Mouse (Mus musculus): ENCODE measurements at regions not wholly inside any gene's neighbourhood (a gene's known extent, or its start where the extent isn't known, plus 50 kb on each side); places are given as distances from the start of the nearest gene placed in this dataset.

DNA sequence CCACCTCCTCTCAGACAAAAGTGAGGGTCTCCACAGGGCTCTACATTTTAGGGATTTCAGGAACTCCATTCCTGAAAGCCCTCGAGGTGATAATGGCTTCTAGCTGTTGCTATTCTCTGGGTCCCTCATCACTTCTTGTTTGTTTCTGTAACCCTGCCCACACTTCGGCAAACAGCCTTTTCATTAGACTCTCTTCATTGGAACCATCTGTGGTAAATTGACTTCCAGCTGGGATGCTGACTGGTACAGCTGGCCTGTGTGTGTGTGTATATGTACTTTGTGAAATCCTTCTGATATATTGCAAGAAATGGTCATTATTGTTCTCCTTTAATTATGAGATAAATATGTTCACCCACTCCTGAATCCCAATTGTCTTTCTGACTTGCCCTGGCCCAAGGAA lies 50.3 kb downstream of the Gm10192 start:
- intact Hi-C loops (cut with DNase I), result no loop called here
- no peak for DNase-seq (ENCODE audit: low spot score in 2 of 2)

DNA sequence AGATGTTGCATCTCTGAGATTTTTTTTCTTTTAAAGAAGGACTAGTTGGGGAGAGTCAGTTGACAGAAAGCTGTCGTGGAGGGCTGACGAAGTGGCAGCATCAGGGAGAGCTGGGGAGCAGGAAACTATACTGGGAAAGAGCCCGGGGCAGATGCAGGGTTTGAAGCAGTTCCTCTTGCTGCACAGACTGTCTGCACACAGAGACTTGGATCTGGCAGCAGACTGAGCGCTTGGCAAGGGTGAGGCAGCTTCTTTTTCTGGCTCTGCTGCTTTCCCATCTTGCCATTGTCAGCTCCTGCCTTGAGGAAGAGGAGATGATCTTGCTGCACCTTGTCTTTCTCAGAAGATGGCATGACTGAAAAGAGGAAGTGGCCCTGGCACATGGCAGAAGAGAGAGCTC lies 55.2 kb downstream of the Gm10192 start:
- intact Hi-C loops (cut with DNase I), result no loop called here
- DNase-seq (ENCODE audit: low spot score in 2 of 2), result peak; percentile 33 to 45

DNA sequence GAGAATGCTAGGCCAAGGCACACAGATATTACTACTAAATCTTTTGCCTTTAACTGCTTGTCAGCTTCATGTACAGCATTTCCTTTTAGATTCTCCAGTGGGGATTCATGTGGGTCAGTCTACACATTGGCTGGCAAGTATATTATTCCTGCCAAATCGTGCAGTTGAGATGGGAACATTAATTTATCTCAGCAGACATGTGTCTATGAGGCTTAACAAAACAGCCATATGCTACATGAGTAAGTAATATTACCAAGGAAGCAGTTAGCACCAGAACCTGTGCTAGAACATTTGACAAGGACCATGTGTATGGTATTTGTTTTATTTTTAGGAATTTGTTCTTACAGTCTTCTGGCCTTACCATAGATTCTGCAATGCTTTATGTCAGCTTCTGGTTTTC lies 59.1 kb downstream of the Gm10192 start:
- intact Hi-C loops (cut with DNase I), result no loop called here
- no peak for DNase-seq (ENCODE audit: low spot score in 2 of 2)

DNA sequence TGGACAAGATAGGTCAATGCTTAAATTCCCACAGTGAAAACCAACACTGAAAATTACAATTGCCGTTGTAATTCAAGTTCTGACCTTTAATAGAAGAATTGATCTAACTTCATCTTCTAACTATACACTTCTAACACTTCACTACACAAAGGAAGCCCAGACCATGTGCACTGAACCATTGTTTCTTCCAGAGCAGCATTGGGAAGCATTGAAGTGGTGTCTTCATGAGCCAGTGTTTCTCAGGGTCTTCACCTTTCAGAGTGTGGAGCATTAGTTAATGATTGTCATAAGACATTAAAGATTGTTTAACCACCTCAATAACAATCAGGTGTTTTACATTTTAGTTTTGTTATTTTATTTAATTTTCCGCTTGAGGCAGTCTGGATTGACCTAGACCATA lies 61.0 kb downstream of the Gm10192 start:
- intact Hi-C loops (cut with DNase I), result no loop called here
- no peak for DNase-seq (ENCODE audit: low spot score in 2 of 2)

DNA sequence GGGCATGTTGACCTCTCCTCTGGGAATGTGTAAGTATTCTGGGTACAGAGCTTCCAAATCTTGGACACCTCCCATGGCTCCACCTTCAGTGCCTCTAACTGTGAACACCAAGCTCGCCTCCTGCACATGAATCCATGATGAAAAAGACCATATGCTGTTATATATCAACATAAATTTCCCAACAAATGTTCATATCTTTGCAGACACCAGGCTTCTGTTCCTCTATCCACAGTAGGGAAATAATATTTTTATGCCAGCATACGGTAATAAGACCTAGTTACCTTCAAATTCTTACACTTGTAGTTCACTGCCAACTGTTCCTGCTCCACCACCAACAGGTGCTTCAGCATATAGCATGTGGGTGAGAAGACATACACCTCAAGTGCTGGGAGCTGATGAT lies 63.5 kb downstream of the Gm10192 start:
- intact Hi-C loops (cut with DNase I), result no loop called here
- no peak for DNase-seq (ENCODE audit: low spot score in 2 of 2)

DNA sequence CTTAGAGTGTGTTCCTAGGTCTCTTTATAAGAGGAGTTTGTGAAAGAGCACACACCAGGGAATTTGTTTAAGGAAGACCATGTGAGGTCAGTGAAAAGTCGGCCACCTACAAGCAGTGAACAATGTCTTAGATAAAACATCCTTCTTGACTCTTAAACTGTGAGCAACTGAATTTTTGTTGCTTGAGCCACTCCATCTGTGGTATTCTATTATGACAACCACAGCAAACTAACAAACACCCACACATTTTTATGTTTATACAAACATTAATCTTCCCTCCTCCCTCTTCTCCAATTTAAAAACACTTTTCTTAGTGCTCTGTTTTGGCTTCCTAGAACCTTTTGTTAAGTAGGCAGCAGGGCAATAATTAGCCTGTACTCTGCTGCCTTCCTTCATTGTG lies 66.0 kb downstream of the Gm10192 start:
- DNase-seq (ENCODE audit: low spot score in 2 of 2), result no peak
- intact Hi-C loops (cut with DNase I), result no loop called here

DNA sequence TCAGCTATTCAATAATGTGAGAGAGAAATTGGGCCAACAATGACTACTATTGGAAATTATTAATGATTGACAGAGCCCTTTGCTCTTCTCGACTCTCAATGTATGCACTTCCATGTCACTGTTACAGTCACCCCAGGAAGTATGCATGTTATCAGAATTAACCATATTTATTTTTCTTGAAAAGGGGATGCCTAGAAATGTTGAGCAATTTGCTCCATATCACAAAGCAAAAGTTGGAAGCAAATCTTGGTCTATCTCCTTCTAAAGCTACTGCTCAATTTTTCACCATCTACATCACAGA lies 80.3 kb downstream of the Gm10192 start:
- no peak for DNase-seq (ENCODE audit: low spot score in 2 of 2)
- intact Hi-C loops (cut with DNase I), result no loop called here

DNA sequence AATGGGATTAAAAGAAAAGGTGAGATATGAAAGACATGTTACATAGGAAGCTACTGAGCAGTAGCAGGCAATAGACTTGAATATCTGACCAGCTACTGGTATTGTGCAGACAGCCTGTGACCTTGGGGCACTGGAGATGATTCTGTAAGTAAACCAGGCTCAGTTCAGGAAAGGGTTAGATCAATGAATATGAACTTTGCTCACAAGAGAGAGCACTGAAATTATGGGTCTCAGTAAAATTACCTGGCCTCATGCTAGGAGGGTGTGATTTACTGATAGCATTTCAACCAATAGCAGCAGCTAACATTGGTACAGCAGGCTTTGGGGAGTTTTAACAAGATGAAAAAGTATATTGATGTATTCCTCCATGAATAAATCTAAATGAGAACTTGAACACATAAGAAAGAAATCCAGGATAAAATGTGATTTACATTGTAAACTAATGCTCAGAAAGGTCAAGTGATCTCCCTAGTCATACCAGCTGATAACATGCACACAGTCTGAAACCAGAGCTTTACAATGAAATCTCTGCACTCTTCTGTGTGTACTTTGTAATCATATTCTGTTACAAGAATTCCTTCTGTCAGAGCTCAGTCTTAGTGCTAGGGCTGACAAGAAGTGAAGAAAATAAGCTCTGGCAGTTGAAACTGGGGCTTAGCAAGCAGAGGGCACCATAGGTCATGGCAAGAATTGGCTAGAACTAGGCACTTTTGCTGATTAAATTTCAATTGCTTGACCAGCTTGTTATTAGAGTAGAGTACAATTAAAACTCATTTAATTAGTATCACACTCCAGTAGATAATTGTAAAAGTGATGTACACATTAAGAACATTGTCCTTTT lies 80.8 kb downstream of the Gm10192 start:
- no peak for DNase-seq (ENCODE audit: low spot score in 2 of 2)
- intact Hi-C loops (cut with DNase I), result no loop called here

DNA sequence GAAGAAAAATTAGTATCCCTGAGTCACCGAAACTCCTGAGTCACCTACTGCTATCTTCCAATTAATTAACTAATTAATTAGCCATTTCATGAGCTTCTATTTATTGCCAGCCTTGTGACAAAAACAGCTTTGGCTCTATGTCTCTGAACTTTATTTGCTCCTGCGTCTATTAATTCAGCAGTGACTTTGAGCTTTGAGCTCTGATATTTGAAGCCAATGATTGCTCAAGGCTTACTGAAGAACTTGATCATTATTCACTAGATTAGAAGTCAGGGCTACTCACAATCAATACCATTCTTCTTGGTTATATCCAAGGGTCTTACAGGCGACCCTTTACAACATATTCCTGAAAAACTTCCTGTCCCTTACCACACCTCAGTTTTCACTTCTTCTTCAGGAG lies 83.2 kb downstream of the Gm10192 start:
- DNase-seq (ENCODE audit: low spot score in 2 of 2), result no peak
- intact Hi-C loops (cut with DNase I), result no loop called here

DNA sequence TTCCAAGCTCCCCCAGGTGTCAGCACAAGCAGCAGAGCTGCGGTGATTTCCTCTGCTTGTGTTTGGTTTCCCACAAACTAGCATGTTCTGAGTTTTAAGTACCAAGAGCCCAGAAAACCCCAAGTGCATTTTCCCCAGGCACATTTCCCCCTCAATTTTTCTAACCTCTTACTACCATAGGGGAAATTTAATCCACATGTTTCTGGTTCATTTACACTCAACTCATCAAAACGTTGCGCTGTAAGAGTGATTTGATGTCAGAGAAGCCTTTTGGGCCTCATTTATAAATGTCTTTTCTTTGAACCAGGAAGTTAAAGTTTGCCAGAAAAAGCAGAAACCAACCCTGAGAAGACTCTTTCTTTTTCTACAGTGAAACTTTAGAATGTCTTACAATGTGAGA lies 89.4 kb downstream of the Gm10192 start:
- no peak for DNase-seq (ENCODE audit: low spot score in 2 of 2)
- intact Hi-C loops (cut with DNase I), result no loop called here

DNA sequence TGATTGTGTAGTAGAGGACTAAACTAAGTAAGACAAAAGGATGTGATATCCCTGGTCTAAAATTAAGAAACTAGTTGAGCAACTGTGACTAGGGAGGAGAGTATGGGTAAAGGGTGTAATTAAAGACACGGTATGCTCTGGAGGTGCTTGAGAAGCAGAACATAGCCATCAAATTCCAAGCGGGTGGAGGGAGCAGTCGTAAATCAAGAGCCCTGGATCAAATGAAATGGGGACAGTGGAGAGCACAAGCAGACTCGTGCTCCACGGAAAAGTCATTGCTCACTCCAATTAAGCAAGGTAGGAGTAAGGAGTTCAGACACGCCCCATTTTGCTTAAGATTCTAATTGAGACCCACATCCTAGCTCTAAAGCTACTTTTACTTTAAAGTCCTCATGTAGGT lies 132.2 kb downstream of the Gm10192 start:
- DNase-seq (ENCODE audit: low spot score in 2 of 2), result no peak
- intact Hi-C loops (cut with DNase I), result no loop called here

DNA sequence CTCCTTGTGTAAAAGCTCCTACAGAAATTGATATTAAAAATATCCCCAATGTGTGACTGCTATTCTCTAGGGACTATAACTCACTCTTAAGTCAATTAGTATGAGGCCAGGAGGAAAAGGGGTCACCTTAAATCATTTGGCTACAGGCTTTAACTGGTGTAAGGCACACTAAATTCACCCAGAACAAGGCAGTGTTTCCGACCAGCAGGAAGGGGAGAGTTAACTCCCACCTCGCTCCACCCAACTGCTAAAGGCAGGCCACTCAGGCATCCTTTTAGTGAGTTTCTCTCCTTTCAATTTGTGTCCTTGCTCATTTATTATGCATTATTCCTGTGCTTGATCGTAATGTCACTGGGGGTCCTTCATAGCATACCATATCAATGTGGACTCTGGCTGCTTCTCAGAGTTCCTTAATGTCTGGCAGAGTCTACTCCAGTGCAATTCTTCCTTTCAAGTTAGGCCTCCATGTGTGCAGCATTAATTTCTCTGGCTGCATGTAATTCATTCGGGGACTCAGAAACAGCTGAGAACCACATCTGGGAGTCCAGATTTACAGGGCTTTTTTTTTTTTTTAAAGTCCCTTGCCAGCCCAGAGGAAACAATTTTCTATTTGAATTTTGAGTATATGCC lies 133.8 kb downstream of the Gm10192 start:
- no peak for DNase-seq (ENCODE audit: low spot score in 2 of 2)
- intact Hi-C loops (cut with DNase I), result no loop called here

DNA sequence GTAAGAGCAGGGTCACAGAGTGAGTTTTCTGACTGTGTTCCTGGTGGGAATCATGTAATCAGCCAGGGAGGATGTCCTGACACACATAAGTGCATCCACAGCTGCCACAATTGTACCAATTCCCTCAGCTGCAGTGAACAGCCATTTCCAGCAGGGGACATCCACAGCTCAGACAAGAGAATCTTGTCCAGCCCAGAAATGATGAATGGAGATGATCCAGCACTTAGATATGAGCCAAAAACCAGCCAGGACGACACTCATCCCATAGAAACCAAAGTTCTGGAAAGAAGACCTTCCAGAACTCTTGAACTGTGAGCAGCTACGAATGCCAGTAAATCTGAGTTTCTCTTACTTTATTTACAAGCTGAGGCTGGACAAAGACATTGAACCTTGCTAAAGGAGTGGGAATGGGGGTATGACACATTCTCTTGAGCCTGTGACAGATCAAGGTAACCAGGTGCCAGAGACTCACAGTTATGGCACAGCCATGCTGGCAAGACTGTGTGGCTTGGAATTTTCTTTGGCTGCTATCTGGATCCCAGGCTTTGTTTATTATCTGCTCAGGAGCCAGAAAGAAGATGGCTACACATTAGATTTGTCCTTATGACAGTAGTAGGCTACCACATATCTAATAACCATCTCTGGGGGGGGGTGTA lies 145.1 kb downstream of the Gm10192 start:
- intact Hi-C loops (cut with DNase I), result loop anchor here (10.0 kb wide), 3 partner anchors 323 to 1407 kb away; no protein-coding TSS in a partner anchor
- DNase-seq (ENCODE audit: low spot score in 2 of 2), result peak; percentile 67 to 71

DNA sequence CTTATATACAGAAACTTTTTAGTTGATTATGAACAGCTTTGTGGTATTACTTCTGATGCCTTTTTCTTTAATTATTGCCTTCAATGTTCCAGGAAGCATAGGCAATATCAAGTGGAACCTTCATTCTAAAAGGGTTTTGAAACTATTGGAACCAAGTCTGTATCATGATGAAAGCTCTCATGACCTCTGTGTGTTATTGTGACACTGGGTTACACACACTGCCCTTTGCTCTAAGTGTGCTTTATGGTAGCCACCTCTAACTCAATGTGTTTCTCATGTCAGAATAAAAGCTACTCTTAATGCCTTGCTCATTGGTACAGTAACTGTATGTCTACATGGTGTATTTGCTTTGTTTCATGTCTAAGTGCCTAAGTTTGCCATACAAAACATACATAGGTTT lies 154.0 kb downstream of the Gm10192 start:
- intact Hi-C loops (cut with DNase I), result no loop called here
- DNase-seq (ENCODE audit: low spot score in 2 of 2), result no peak

DNA sequence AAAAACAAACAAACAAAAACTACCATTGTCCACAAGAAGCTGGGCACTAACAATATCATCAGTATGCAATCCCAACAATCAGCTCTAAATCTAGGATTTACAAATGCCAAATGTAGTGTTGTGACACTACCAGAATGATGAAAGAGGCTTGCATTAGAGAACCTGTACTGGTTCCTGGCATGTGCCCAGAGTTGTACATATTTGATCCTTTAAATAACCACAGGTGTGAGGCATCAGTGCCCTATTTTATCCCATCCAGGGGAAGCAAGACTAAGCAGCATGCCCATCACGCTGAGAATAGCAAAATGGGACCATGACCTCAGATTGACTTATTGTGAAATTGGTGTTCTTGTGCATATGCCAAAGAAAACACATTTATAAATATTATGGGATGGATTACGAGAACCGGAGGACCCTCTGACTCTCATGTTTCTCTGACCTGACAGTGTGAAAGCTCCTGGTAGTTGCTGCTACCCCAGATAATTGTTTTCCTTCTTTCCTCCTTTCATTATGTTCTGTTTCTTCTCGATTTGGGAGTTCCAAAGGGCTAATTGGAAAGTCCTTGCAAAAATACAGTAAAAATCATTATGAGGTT lies 157.4 kb downstream of the Gm10192 start:
- no peak for DNase-seq (ENCODE audit: low spot score in 2 of 2)
- intact Hi-C loops (cut with DNase I), result no loop called here

DNA sequence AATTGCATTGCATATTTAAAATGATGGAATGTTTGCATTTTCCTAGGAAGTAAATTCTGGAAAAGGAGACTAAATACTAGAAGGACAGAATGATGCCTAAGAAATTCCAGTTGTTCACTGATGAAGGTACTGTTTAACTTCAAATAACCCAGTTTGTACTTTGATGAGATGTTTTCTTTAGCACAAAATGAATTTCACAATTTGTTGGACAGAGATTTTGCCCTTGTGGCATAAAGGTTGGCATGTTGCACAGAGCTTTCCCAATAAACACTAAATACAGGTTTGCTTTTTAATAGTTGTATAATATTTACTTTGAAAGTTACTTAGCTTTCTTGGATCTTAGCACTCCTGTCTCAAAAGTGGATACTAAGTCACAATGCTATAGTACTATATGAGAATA lies 181.6 kb downstream of the Gm10192 start:
- intact Hi-C loops (cut with DNase I), result no loop called here

DNA sequence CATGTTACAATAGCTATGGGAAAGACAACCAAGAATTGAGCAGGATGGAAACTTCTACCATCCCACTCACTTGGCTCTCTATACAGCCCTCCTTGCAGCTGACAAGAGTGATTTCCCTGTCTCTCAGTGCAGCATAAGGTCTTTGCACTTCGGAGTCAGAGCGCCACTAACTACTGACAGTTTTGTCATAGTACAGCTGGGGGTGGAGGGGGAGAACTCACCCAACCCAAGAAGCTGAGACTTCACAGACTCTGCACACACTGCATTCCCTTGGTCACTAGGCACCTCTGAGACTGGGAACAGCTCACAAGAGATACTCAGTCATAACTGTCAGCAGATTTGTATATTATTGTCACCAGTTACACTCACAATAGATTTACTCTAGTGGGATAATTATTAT lies 195.3 kb upstream of the Gm12695 start:
- intact Hi-C loops (cut with DNase I), result no loop called here
- DNase-seq (ENCODE audit: low spot score in 2 of 2), result peak in 1 of 2 experiments; percentile 10

More for the DNA sequence above, 181.6 kb downstream of the Gm10192 start:
- DNase-seq (ENCODE audit: low spot score in 2 of 2), result no peak

DNA sequence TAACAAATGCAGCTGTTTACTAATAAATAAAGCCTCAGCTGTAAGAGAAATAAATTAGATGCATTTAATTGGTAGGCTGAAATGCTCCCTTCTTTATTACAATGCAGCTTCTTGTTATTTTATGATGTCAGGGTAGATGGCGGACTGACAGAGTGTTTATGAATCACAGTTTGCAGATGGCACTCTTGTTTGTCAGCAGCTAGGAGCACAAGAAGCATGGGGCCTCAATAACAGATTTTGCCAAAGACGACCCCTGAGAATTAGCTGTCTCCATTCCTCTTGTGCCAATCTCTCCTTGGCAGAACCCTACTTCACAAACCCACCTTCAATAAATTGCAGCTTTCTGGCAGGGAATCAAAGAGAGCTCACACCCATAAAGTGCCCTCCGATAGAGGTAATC lies 194.9 kb upstream of the Gm12695 start:
- no peak for DNase-seq (ENCODE audit: low spot score in 2 of 2)
- intact Hi-C loops (cut with DNase I), result no loop called here

DNA sequence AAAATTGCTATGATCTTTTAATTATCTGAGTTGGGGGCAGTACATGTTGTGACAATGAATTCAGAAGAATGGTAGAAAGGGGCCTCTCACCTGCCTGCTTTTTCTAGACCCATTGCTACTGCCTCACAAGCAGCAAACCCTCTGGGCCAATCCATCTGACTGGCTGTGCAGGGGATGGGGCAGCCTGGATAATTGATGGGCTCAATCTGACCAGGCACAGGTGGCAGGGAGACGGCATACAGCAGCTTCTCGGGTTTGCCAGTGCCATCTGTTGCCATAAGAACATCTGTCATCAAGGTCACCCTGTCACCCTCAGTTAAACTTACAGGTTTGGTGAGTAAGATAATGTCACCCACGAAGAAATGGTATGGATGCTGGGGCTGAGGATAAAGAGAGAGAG lies 189.9 kb upstream of the Gm12695 start:
- DNase-seq (ENCODE audit: low spot score in 2 of 2), result no peak
- intact Hi-C loops (cut with DNase I), result no loop called here

DNA sequence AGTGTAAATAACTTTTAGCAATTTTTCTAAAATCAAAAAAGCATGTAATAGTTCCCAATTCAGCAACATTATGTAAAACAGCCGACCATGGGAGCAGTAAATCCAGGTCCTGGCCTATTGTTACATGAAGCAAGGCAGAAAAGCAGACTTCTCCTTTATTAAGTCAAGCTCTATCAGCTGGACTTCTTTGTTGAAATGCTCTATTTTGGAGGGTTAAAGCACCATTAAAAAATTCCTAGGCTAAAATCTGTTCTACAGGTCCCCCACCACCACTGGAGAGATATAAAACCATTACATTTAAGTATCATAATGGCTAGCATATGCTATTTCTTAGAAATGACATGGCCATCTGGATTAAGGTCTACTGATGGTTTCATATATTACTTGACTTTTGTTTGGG lies 188.8 kb upstream of the Gm12695 start:
- intact Hi-C loops (cut with DNase I), result no loop called here
- no peak for DNase-seq (ENCODE audit: low spot score in 2 of 2)

DNA sequence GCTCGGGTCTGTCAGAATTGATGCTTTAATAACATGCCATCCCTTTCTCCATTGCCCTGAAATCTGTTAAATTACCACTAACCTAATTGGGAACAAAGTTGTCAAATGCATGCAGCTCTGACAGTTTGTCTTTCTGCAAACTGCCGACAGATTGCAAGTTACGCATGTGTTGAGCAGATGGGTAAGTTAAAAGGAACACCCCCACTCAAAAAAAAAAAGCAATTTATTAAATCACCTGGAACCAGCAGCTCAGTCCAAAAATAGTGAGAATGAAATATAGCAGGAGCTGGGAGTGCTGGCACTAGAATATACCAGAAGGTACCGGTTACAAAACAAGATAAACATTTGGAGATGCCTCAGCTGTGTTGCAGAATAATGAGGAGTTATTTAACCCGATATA lies 184.2 kb upstream of the Gm12695 start:
- intact Hi-C loops (cut with DNase I), result no loop called here
- peak; percentile 16 to 20 for DNase-seq (ENCODE audit: low spot score in 2 of 2)
